Mouse (Mus musculus) lung, postnatal 0 days (tissue): ENCODE measurements around the gene H2afz.

Source experiments
- CTCF ChIP-seq: IDR thresholded peaks from 2 replicates; pipeline ENCODE4 v1.5.1; 2016; ENCODE audit warnings: antibody characterized with exemption, mild to moderate bottlenecking
- EP300 ChIP-seq: IDR thresholded peaks from 2 replicates; pipeline ENCODE4 v1.6.1; 2016; ENCODE audit warnings: antibody characterized with exemption, mild to moderate bottlenecking, control low read depth

DNA sequence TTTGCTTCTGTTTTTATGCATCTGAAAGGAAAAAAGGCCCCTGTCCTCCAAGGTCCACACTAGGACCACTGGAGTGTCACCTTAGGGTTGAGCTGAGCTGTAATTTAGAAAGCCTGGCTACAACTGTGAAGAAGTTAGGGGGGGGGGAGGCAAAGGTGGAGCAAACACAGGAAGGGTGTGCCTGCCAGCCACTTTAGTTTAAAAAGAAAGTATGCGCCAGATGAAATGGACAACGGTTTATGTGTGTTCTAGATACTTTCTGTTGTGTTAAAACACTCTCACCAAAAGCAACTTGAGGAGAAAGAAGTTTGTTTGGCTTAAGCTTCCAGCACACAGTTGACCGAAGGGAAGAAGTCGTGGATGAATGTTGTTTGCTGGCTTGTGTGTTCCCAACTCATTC lies 30.6 kb upstream of the H2afz start:
- no peak for TF ChIP-seq CTCF
- no peak for TF ChIP-seq EP300
